Mouse (Mus musculus) cerebellum, adult 11-12 months (tissue): Measurements from ENCODE around the gene Elmo3.

Source experiments
- DNase-seq: peaks from one replicate; pipeline ENCODE4 v3.0.0; 2022

The Elmo3 gene

DNA sequence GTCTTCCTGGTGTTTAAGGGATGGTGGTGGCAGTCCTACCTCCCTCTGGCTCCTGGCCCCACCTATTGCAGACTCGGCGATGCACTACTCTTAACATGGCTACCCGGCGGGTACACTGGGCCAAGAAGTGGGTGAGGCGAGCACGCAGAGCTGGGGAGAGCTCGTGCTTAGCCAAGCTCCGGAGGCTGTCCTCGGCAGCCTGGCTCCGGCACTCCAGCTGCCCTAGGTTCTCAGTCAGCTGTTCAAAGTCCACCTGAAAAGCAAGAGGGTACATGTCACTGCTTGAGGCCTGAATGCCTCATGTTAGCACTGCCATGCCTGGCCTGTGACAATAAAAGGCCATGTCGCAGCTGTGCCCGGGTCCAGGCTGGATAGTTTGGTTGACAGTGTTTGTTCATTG is 24.9 kb downstream of the Elmo3 start:
- DNase-seq = no peak

DNA sequence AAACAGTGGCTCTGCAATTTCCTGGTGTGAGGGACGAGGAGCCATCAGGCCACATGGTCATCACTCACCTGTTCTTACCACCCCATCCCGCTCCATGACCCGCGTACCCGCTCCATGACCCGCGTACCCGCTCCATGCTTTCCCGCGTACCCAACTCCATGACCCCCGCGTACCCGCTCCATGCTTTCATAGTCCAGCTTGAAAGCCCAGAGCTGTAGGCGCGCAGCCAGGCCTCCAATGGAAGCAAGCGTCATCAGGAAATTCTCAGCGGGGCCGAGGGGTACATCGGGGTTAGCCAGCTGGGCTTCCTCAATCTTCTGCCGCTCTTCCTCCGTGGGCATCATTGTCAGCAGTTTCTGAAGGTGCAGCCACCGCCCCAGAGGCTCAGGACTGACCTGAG is 26.1 kb downstream of the Elmo3 start:
- no peak for DNase-seq

DNA sequence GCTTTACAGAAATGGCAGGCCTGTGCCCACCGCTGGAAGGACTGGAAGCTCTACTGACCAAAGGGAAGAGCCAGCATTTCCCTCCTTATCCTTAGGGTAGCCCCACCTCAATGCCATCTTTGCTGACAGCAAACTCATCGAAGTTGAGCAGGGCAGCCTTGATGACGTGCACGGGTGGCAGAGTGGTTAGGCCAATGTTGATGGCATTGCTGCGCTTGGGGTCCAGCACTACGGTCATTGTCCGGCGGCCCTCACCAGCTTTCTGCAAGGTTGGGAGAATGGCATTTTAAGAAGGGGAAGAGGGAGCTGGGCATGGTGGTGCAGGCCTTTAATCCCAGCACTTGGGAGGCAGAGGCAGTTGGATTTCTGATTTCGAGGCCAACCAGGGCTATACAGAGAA is 26.5 kb downstream of the Elmo3 start:
- DNase-seq = no peak

DNA sequence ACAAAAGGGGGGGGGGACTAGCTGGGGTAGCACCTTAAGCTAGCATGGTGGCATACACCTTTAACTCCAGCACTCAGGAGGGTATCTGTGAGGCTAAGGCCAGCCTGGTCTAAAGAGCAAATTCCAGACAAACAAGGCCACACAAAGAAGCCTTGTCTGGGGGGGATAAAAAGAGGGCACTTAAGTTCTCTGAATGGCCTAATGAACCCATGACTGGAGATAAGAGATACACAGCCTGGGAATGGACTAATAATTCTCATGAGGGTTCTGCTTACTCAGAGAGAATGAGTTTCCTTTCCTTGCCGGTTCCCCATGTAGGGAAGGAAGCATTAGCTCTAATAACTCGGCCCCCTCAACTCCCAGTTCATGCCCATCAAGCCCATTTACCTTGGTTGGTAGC is 27.1 kb downstream of the Elmo3 start:
- no peak for DNase-seq

DNA sequence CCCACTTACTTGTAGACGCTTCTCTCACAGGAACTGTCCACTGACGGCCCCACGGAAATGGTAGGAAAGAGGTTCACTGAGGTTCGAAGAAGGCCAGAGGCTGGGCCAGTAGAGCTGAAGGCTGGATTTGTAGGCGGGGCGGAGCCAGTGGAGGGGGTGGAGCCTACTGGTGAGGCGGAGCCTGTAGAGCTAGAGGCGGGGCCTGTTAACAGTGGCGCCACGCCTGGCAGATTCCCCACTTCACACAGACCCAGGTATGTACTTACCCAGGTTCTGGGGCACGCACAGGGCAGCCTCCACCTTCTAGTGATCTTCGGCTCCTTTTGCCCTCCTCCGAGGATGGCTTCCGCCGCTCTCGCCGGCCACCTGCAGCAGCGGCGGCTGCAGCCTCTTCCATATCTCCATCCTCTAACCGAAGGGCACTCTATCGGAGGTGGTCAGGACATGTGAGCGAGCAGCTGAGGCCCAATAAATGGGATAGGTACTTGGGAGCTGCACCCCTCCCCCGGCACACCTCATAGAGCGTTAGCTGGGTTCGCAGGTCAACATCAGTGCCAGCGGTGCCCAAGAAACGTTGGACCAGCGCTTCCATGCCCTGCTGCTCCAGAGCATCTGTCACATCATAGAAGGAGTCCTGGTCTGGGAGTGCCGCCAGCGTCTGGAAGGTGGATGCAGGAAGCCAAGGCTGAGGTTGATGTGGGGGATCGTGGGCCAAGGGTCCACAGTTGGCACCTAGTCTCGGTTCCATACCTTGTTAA is 31.2 kb downstream of the Elmo3 start:
- DNase-seq = no peak

DNA sequence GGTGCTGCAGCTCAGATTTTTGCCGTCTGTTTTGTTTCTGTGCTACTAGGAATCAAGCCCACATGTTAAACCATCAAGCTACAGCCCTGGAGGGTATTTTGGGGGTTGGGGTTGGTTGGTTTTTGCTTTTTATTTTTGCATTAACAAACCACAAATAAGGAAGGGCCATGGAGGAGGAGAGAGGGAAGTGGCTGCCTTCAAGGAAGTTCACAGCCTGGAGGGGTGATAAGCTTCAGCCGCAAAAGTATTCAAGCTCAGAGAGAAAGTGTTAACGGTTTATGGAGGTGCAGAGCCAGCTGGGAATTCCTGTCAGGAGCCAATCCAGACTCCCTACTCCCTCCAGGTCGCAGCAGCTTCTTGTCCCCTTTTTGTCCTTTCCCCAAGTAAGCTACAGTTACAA is 33.6 kb downstream of the Elmo3 start:
- no peak for DNase-seq

DNA sequence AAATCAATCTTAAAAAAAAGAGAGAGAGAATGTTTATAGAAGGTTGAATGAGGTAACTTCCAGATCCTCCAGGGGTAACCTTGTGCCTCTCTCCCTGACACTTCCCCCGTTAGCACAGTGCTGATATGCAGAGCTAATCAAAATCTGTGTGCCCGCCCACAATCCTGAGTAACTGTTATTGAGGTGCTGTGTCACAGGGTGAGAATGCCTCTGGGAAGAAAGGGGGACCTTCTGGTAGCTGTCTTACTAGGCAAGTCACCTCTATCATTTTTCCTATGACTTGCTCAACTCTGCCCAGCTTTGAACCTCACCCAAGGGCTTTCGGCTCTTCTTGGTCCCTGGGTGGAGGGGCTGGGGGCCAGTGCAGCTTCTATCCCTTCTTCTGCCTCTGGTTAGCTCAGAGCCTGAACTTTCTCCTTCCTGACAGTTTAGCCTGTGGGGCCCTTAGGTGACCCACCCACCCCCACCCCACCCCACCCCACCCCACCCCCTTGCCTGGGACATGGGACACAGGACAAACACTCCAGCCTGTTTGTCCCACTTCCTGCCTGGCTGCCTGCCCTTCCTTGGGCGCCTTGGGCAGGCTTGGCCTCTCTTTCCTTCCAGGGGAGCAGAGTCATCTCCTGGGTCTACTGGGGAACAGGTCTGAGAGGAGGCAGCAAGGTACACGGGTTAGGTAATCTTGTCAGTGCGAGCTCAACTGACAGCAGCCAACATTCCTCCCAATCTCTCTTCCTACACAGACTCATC is 34.7 kb downstream of the Elmo3 start:
- DNase-seq = no peak

DNA sequence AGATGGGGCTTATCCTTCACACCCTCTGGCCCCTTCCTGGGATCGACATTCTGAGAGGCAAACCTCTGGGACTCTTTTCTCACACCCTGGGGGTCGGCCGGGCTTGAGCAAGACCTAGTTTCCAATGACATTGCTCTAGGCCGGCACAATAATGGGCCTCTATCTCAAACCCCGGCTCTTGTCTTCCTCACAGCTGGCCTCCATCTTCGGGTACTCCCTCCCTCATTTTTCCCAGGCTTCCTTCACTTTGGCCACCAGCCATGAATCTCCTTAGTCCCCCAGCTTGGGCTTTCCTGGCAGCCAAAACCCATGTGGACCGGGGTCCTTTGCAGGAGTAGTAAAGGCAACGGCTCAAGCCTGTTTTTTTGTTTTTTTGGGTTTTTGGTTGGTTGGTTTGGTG is 36.0 kb downstream of the Elmo3 start:
- peak; percentile 16 for DNase-seq

DNA sequence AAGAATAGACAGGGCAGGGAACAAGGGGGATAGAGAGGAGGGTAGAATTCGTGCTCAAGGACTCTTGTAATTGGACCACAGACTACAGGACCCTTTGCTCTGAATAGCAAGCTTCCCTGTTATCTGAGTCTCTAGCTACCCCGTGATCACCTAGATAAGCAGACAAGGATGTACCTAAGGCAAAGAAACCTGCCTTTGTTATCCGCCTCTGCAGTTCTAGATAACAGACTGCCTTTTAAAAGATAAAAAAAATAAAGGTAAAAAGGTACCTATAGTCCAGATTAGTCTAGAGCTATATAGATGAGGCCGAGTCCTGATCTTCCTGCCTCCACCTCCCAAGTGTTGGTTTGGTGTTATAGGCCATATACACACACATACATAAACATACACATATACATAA is 37.4 kb downstream of the Elmo3 start:
- DNase-seq = no peak

DNA sequence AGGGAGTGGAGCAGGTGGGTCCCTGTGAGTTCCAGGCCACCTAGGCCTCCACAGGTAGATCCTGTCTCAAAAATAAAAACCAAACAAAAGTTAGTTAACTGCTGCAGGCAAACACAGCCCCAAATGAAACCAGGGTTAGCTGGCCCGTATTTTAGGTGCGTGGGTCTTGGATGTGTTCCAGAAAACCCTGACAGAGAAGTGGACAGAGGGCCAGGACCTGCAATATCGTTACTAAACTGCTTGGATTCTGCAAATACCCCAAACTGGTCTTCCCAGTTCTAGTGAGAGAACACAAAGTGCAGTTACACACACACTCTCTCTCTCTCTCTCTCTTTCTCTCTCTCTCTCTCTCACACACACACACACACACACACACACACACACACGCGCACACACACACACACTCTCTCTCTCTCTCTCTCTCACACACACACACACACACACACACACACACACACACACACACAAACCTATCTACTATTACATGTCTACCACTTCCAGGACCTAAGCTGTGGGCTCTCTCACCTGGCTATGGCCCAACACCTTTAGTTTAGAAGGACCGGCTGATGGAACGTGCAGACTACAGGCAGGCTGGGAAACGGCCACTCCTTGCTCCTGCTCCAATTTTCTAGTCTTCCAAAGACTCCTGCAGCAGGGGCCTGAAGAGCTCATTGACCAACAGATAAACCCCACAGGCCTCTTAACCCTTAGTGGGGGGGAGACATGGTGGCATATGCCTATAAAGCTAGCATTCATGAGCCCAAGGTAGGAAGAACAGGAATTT is 38.6 kb downstream of the Elmo3 start:
- DNase-seq = no peak

DNA sequence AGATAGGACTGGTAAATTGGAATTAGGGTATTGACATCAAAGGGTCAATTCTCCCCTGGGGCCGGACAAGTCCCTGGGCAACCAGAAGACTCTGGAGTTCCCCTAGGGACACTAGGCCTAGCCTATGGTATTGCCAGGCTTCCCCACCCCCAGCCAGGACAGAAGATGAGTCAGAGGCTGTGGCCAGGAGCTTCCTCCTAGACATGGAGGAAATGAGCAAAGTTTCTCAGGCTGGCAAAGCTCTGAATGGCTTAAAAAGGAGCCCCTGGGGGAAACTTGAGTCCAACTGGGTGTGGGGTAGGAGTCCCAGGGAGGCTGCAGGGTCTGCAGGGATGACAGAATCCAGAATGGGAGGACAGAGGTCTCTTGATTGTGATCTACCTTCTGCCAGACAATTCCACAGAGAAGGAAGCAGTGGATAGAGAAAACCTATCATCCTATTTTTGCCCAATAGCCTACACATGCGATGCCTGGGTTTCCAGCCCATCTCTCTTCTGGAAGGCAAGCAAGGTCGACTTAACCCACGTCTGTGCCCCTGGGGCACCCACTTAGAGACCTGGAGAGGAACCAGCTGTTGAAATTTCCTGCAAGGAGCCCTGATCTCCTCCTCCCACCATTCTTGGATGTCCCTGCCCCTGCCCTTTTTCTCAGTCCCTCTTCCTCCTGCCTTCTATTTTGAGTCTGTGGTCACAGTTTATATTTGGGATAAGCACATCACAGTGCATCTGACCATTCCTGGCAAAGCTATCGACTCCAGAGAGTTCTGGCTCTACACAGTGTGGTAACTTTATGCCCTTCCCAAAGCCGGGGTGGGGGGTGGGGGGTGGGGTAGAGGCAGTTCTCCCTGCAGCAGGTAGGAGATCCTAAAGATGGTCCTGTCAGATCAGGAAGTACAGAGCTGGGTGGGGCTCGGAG is 39.9 kb downstream of the Elmo3 start:
- no peak for DNase-seq

DNA sequence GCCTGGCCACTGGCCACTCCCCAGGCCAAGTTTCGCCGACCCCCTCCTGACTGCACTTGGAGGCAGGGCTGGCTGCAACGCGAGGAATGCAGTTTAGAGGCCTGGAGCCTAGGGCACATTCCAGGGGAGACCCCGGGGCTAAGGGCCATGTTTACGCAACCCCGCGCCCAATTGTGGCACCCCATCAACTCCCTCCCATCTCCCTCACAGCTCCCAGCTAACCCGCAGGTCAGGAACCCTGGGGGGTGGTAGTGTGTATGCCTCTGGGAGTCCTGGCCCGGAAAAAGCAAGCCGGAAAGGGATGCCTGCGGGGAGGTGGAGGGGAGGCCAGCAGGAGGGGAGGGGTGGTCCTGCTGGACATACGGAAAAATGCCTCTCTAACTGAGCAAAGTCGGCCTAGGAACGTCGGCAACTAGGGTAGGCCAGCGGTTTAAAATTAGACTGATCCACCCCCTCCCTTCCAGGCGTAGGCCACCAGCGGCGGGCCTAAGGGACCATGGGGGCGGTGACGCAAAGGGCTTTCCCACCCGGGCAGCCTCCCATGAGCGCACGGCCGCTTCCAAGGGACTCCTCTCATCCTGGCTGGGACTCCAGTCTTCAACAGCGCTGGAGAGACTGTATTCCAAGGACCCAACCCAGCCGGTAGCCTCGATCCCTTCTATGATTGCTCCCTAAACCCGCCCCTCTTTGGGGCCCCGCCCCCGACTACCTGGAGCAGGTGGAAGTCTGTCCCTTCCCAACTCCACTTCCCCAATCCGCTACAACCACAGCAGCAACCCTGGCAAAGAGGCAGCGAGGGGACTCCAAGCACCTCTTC is 41.4 kb downstream of the Elmo3 start:
- peak; percentile 72 for DNase-seq

DNA sequence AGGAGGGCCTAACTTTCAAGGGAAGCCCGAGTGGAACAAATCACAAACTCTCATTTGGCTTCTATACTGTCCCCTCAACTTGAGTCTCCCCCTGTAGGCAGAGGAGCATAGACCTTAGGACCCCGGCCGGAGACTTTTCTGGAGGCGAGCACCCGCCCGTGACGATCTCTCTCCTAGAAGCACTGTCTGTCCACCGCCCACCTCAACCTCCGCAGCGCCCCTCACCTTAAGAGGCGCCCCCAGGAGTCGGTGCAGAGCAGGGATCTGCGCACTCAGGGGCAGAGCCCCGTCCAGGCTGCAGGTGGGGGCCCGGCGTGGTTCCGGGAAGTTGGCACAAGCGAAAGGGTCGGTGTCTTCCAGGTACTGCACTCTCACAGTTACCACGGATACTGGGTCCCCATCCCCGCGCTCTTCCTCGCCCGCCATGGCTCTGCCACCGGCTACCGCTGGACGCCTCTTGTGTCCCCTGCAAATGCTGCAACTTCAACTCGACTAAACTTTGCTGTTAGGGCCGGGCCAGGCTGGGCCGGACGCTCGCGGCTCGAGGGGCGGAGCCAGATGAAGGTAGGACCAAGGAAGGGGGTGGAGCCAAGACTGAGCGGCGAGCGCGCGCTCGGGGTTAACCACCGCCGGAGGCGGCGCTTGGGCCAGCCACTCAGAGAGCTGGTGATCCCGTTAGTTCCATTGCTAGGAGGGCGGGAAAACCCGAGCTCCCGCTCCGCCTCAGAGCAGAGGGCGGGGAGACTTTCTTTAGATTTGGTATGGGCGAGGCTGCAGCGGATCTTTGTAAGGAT is 42.2 kb downstream of the Elmo3 start, which contains the start of gene Fhod1:
Gene Fhod1, minus strand, starts transcription at position 526 of the 794 bp plus-strand sequence.
- peak; percentile 95 for DNase-seq

DNA sequence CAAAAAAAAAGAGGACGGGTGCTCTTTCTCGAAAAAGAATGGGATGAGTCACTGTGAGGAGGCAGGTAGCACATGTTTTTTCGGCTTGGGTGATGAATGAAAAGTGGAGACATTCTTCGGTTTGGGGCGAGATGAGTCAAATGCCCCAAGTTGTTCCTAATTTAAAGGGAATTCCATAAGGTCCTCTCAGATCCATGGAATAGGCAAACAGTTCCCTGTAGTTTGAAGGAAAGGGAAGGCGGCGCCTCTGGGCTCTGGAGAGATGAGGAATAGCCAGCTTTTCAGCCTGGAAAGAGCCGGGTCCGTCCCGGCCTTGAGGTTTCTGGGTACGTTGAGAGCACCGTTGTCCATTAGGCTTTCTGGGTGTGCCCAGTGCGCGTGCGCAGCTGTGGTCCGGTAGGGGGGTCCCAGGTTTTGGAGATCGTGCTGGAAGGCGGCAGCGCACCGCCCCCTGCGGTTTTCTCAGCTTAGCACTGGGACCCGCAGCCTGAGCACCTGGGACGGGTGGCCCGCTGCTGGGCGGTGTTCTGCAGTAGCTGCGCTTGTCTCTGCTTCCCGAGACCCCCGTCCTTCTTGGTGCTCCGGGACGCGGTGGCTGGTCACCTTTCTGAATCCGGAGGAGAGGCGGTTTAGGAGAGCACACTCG is 43.2 kb downstream of the Elmo3 start, which contains the start of gene Slc9a5:
Gene Slc9a5, plus strand, starts transcription at position 394 of the 646 bp plus-strand sequence.
- DNase-seq = peak; percentile 81

DNA sequence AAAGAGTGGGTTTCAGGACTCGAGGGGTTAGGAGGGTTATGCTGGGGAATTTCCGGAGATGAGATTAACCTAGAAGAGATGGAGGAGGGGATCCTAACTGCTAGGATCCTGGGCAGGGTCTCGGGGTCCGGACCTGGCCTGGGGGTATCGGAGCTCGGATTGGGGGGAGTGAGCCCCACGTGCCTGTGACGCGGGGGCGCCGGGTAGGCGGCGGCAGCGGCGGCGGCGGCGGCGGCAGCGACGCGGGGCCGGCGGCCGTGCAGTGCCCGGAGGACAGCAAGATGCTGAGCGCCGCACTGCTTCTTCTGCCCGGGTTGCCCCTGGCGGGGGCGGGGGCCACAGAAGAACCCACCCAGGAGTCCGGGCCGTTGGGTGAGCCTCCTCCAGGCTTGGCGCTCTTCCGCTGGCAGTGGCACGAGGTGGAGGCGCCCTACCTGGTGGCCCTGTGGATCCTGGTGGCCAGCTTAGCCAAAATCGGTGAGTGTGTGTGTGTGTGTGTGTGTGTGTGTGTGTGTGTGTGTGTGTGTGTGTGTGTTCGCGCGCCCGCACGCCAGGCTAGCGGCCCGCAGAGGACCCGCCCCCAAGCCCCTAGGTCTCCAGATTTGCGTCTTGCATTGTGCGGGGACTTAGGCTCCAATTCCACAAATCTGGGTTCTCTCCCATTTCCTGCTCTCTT is 43.8 kb downstream of the Elmo3 start:
- DNase-seq = peak; percentile 74

DNA sequence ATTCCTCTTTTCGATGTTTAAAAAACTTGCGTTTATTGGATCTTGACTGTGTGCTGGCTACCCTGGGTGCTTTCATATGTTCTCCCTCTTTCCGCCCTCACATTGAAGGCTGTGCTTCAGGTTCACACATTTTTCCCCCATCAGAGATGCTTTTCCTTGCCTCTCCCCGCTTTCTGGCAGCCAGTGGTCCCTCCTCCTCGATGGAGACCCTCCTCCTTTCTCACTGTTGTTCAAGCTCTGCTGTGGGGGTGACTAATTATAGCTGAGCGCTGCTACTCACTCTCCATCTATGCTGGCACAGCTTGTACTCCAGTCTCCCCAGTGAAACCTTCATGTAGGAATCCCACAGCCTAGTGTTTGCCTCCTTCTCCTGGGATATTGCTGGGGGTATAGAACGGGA is 44.8 kb downstream of the Elmo3 start:
- peak; percentile 41 for DNase-seq

DNA sequence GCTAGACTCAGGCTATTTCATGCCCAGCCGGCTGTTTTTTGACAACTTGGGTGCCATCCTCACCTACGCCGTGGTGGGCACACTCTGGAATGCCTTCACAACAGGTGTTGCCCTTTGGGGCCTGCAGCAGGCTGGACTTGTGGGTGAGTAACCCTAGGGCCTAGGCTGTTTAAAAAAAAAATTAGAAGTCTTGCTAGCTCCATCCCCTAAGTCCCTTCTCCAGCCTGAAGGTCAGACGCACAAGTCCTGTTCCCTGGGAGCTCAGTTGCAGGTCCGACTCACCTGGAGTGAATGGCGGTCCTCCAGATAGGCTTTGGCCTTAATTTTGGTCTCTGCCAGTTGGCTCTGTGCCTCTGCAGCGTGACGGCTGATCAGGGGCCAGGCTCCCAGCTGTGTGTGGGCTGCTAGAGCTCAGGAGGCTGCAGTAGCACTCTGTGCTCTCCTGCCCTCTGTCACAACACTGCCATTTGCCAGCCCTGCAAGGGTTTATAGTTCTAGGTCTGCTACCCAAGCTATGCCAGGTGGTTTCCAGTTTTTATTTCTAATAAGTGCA is 48.3 kb downstream of the Elmo3 start:
- DNase-seq = peak; percentile 79

DNA sequence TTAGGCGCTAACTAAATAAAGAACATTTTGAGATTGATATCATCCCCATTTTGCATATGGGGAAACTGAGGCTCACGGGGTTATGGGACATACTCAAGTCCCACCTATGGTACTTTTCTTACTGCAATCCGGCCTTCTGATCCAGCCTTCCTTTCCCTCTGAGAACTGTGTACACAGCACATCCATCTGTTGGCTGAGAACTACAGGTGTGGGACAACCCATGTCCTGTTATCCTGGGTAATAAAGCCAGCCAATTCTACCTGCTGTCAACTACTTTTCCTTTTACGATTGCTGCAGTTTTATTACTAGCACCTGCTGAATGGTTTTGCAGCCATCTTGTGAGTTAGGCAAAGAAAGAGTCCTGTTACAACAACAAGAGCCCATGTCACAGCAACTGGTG is 49.1 kb downstream of the Elmo3 start:
- DNase-seq = no peak
